Mouse (Mus musculus): ENCODE data around the gene Tap2.
A peak's percentile ranks its signal among the peaks of the same experiment; 100 is the strongest.
"Not testable (repeated sequence)": the region's sequence is repeated elsewhere in the genome, so short reads cannot be mapped to it uniquely, and the experiment has no call there.

Gene Tap2

DNA sequence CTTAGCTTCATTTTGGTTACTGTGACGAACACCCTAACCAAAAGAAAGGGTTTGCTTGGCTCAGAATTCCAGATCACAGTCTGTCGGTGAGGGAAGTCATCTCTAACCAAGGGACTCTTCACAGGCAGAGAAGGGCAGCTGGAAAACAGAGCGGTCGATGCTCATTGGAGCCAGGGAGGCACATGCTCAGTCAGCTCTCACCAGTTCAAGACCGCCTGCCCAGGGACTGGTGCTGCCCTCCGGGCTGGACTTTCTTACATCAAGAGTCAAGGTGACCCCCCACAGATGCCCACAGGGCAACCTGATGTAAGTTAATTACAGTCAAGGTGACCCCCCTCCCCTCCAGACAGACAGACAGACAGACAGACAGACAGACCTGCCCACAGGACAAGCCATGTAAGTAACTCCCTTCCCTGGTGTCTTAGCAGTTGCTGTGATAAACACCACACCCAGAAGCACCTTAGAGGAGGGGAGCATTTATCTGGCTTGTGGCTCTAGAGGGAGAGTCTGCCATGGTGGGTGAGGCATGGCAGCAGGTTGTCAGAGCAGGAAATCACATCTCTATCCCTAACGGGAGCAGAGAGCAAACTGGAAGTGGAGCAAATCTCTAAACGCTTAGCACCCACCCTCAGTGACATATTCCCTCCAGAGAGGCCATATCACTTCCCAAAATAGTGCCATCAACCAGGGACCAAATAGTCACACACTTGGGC lies 14.0 kb downstream of the Tap2 start:
- DNase-seq = no peak

DNA sequence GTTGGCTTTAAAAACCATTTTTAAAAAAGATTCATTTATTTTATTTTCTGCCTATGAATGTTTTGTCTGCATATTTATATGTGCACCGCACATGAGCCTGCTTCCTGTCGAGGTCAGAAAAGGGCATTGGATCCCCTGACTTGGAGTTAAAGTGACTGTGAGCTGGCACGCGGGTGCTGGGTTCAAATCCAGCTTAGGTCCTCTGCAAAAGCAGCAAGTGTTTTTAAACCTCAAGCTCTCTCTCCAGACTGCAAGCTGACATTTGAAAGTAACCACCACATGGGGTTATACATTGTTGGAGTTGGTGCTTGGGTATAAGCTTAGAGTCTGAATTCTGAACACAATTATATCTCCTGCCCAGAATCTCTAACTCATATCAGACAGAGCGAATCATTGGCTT lies 14.7 kb downstream of the Tap2 start:
- DNase-seq = no peak

DNA sequence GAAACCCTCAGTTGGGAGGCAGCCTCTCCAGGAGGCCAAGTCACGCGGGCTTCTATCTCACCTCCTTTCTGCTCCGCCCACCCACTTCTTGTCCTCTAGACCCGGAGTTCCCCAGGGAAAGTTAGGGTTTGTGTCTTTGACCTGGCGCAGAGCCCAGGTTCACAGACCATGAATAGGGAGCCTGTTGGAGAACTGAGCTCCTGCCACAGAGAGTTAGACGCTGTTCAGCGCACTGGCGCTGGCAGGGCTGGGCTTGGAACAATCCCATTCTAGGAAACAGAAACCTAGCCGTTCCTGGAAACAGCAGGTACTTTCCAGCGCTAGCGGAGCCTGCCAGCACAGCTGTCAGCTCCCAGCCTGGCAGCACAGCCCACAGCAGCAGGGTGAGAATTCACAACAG lies 15.3 kb downstream of the Tap2 start:
- DNase-seq = peak; percentile 27 to 44

DNA sequence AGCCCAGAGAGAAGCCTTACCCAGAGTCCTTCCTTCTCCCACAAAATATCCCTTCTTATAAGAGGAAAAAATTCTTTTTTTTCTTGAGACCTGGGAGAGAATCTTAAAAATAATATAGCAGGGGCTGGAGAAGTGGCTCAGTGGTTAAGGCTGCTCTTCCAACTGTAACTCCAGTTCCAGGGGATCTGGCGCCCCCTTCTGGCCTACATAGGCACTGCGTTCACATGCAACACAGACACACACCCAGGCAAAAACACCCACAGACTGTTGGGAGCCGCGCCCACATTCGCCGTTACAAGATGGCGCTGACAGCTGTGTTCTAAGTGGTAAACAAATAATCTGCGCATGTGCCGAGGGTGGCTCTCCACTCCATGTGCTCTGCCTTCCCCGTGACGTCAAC lies 15.8 kb downstream of the Tap2 start:
- peak; percentile 82 to 87 for DNase-seq

DNA sequence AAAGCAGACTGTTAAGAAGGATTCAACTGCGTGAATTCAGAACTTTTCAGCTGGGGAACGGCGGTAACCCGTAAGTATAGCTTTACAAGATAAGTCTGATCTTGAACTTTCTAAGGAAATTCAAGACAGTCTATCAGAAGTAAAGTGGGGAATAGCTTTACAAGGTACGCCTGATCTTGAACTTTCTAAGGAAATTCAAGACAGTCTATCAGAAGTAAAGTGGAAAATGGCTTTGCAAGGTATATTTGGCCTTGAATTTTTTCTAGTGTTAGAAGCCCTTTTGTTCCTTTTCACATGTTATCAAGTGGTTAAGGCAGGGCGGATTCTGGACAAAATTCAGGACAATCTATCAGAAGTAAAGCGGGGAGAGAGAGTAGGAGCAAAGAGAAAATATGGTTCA lies 16.5 kb downstream of the Tap2 start:
- DNase-seq = not testable (repeated sequence)

DNA sequence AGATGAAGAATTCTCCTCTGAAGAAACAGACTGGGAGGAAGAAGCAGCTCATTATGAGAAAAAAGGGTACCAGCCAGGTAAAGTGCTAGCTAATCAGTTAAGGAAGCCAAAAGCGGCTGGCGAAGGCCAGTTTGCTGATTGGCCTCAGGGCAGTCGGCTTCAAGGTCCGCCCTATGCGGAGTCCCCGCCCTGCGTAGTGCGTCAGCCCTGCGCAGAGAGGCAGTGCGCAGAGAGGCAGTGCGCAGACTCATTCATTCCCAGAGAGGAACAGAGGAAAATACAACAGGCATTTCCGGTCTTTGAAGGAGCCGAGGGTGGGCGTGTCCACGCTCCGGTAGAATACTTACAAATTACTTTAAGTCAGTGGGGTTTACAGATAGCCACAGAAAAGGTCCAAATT lies 17.1 kb downstream of the Tap2 start:
- DNase-seq = not testable (repeated sequence)

DNA sequence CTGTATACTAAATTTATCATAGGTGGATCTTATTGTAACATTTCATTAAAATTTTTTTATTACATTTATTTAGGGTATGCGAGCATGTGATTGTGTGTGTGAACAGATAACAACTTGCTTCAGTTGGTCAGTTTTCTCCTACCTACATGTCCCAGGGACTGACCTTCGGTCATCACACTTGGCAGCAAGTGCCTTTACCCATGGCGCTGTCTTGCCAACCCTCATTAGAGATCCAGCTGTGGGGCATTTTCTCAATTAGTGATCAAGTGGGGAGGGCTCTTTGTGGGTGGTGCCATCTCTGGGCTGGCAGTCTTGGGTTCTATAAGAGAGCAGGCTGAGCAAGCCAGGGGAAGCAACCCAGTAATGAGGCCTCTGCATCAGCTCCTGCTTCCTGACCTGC lies 21.5 kb downstream of the Tap2 start:
- DNase-seq = no peak

DNA sequence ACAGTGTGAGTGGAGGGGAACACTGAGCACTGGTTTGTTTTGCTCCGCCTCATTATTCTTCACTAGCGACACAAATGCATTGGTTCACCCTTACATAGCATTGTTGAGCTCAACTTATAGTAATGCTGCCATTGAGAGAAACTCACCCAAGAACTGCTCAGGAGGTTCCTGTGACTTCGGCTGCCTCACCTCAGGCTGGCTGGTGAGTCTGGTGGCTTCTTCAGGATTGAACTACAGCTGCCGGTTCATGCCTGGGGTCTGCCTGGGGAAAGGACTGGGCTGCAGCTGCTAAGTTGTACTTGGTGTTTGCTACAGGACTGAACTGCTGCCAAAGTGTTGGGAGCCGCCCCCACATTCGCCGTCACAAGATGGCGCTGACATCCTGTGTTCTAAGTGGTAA lies 22.1 kb downstream of the Tap2 start:
- DNase-seq = no peak

DNA sequence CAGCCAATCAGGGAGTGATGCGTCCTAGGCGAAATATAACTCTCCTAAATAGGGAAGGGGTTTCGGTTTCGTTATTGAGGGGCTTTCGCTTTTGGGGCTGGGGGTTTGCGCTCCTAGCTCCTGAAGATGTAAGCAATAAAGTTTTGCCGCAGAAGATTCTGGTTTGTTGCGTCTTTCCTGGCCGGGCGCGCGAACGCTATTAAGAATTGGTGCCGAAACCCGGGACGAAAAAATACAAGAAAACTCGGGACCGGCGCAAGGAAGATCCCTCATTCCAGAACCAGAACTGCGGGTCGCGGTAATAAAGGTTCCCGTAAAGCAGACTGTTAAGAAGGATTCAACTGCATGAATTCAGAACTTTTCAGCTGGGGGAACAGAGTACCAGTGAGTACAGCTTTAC lies 22.6 kb downstream of the Tap2 start:
- not testable (repeated sequence) for DNase-seq

DNA sequence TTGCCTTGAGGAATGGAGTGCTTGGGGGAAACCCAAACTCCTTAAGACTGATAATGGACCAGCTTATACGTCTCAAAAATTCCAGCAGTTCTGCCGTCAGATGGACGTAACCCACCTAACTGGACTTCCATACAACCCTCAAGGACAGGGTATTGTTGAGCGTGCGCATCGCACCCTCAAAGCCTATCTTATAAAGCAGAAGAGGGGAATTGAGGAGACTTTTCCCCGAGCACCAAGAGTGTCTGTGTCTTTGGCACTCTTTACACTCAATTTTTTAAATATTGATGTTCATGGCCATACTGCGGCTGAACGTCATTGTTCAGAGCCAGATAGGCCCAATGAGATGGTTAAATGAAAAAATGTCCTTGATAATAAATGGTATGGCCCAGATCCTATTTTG lies 27.6 kb downstream of the Tap2 start:
- not testable (repeated sequence) for DNase-seq

DNA sequence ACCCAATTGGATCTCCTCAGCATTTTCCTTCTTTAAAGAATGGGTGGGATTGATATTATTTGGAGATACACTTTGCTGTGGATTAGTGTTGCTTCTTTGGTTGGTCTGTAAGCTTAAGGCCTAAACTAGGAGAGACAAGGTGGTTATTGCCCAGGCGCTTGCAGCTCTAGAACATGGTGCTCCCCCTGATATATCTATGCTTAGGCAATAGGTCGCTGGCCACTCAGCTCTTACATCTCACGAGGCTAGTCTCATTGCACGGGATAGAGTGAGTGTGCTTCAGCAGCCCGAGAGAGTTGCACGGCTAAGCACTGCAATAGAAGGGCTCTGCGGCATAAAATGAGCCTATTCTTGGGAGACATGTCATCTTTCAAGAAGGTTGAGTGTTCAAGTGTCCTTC lies 28.7 kb downstream of the Tap2 start:
- DNase-seq = not testable (repeated sequence)

DNA sequence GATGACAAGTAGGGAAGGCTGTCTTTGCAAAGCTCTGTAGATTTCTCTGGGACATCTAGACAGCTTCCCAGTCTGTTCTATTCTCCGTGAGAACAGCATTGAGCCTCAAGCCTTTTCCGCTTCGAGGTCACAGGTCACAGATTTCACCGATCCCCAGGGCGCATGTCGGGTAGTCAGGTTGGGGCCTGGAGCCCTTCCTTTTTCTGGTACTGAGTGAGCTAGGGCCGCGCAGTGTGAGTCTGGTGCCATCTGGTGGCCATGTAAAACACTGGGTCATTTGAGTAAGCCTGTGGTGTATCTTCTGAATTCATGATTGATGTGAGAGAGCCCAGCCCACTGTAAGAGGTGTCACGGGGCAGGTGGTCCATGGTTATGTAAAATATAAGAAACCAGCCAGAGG lies 31.6 kb downstream of the Tap2 start:
- peak; percentile 88 to 89 for DNase-seq

DNA sequence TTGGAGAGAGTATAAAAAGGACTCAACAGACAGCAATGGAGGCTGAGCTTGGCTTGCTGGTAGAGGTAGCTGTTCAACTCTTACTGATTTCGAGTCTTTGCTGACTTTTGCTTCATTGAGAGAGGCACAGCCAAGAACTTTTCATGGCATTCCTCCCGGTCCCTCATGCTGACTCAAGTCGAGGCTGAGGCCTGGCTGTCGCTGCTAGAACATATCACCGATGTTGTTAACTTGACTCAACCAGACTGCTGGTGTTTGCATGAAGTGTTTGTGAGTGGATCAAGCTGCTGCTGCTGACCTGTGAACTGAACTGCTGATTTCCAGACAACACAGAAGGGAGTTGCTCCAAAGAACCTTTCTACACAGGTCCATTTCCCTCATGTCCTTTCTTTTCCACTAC lies 33.4 kb downstream of the Tap2 start:
- DNase-seq = no peak

DNA sequence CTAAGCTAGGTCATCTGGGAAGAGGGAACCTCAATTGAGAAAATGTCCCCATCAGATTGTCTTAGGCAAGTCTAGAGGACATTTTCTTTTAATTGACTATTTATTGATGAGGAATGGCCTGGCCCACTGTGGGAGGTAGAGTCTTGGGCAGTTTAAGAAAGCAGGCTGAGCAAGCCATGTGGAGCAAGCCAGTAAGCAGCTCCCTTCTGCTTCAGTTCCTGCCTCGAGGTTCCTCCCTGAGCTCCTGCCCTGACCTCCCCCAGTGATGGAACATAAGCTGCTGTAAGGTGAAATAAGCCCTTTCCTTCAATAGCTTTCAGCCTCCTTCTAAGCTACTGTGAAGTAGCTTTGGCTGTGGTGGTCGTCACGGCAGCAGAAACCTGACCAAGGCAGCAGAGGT lies 34.4 kb downstream of the Tap2 start:
- DNase-seq = no peak

DNA sequence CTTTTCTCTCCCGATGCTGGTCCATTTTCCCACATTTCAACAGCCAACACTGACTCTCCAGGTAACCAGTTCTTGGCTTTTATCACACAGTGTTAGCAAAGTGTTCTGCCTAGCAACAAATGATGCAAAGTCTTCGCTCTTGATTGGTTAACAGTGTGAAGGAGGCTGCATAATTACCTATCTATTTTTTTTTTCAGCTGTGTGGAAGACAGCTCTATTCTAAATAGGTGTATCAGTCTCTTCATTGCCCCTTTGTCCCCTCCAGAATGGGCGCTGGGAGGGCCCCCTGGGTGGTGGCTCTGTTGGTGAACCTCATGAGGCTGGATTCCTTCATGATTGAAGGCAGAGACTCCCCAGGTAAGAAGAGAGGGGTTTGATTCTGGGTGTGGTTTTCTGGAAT lies 35.4 kb downstream of the Tap2 start, which contains the start of gene H2-Ob:
H2-Ob (plus strand) TSS at position 198 of the 400 bp plus-strand sequence.
- no peak for DNase-seq

DNA sequence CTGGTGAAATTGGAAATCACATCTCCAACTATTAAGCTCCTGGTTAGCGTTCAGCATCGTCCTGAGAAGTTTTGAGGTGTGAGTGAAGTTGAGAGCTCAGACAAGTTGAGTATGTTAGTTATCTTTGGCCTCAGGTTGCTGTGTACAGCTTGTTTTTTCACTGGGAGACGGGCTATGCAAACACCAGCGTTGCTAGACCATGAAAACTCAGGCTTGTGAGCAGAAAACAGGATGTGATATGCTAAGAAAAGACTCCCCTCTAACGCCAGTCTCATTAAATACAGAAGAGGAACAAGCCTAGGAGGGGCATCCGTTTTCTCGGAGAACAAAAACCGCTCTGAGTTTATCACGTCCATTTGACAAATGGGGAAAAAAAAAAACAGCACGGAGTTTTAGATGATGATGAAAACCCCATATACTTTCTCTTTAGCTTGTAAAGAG lies 36.3 kb downstream of the Tap2 start:
- DNase-seq = no peak

DNA sequence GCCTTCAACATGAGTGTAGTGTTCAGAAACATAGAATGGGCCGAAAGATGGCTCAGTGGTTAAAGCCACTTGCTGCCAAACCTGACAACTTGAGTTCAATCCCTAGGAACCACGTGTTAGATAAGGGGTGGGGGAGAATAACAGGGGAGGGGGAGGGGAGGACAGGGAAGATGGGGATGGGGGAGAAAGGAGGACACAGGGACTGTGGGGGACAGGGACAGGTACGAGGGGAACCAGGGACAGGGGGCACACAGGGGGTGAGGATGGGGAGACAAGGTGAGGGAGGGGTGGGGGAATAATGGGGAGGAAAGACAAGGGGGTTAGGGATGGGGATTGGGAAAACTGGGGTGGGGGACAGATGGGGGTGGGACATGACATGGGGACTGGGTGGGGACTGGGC lies 37.0 kb downstream of the Tap2 start:
- no peak for DNase-seq

DNA sequence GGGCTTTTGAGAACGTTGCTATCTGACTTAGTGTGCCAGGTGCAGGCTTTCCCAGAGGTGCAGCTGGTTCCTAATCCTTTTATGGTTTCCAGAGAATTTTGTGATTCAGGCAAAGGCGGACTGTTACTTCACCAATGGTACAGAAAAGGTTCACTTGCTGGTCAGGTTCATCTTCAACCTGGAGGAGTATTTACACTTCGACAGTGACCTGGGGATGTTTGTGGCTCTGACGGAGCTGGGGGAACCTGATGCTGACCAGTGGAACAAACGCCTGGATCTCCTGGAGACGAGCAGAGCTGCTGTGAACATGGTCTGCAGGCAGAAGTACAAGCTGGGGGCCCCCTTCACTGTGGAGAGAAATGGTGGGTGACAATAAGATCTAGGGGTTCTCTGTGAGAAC lies 37.6 kb downstream of the Tap2 start:
- DNase-seq = no peak

DNA sequence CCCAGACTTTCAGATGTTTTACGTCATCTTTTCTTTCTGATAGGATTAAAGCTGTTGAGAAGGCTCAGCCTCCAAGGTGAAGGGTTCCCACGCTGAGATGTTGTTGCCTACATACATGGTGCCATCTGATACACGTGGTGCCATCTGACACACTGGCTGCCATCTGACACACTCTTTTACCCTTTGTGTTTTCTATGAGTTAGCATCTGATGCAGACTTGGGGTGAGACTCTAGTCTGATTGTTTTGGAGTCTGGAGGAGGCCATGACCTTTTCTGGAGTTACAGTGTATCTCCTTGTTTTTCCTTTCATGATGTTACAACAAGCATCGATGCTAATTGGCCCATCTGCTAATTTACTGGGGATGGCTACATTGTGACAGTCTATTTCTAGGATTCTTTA lies 41.3 kb downstream of the Tap2 start:
- no peak for DNase-seq

DNA sequence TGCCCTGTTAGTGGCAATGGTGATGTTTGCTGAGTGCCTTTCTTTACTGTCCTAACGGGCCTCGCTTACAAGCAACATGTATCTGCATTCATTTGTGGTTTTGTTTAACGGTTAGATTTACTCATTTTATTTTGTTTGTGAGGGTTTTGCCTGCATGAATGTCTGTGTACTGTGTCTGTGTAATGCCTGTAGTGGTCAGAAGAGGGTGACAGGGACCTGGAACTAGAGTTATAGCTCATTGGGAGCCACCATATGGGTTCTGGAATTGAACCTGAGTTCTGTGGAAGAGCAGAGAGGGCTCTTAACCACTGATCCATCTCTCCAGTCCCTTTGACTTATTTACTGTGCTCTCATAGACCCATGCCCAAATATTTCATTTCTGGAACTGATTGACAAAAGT lies 43.7 kb downstream of the Tap2 start:
- DNase-seq = no peak

DNA sequence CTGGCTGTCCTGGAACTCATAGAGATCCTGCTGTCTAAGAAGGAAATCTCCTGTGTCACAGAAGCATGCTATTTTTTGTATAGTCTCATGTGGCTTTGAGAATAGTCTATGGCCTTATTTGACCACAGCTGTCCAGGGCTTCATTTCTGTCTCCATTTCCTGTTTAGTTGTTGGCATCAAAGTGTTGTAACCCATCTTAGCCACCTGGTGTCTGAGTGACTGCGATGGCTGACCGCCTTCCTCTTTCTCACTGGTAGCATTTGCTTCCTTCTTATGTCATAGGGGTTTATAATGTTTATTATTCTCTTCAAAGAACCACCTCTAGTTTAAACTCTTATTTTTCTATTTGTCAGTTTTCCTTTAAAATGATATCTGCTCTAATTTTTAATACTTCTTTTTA lies 45.4 kb downstream of the Tap2 start:
- no peak for DNase-seq

DNA sequence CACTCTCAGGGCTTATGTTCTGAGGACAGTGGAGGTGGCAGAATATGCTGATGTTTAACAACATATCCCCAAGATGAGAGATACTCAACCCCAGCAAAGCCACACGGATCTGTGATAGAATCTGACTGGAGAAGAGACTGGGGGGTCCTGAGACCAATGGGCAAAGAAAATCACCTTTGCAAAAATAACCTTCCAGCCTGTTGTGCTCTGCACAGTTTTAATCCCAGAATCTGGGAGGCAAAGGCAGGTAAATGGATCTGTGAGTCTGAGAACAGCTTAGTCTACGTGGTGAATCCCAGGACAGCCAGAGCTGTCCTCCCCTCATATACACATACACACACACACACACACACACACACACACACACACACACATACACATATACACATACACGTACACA lies 46.0 kb downstream of the Tap2 start:
- no peak for DNase-seq

DNA sequence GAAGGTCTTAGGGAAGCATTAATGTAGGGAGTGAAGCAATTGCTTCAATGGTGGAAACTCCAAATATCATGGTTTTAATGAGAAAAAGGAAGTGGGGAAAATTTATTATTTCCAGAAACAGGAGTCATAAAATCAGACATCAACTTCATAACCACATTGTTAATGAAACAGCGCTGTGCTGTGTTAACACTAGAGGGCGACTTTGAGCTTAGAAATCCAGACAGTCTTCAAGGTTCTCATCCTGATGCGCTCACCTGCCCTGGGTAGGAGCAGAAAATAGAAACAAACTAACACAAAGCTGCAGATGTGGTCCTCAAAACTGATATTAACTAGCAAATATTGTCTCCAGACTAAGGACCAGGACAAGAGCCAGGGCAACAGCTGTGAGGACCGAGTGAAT lies 46.6 kb downstream of the Tap2 start:
- no peak for DNase-seq

DNA sequence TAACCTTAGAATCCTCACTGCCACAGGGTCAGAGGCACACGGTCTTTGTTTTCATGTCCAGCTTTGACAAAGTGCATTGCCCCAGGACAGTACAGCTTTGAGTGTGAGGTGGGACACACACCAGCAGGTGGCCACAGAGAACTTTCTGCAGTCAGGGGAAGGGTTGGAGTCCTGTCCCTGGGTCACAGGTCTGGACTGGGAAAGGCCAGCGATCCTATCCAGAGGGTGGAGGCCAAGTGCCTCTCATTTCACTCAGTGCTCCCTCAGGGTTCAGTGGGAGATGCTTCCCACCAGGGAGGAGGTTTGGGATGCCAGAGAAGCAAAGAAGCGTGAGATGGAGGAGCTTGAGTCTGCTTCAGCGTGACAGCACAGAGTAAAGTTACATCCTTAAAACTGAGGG lies 48.3 kb downstream of the Tap2 start:
- DNase-seq = no peak

DNA sequence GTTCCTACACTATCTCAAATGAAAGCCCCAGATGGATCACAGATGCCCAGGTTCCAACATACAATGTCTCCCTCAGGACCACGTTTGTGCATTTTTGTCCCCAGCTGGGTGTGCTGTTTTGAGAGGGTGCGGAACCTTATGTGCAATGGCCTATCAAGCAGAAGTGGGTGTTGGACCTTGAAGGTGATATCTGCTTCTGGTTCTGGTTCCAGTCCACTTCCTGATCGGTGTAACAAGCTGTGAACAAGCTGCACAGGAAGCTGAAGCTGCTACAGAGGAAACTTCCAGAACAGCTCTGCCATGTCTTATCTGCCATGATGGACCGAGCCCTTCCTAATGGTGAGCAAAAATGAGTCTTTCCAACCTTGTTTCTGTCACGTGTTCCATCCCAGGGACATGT lies 53.2 kb downstream of the Tap2 start:
- no peak for DNase-seq
